Mouse (Mus musculus): ENCODE results near the gene Igsf23. TPM values are rescaled to one million over a fixed set of nuclear protein-coding genes. Genes with fewer than 3 reads are reported as not detected.
"Not testable (repeated sequence)": the region's sequence is repeated elsewhere in the genome, so short reads cannot be mapped to it uniquely, and the experiment has no call there.

Gene Igsf23
- polyA plus RNA-seq (2015; fragmentation: Nextera tagmentation; extraction: Ambion mirVana): not detected in 2 replicates

- ATAC-seq (replicated peaks): no peak; the same call in 1 of the 2 replicates
- Histone ChIP-seq H3K9ac (no peak within 1 kb of the TSS), H3K36me3 (replicated peaks) (no peaks in the 10 kb centered on the region), H3K9me3 (no peaks in the 10 kb centered on the region), H3K4me3 (no peak within 1 kb of the TSS), H3K4me1 (no peaks in the 10 kb centered on the region), H3K4me2 (no peak within 1 kb of the TSS), H3K27ac (no peak within 1 kb of the TSS), H3K27me3 (replicated peaks) (no peaks in the 10 kb centered on the region)
- WGBS: 68% methylated on average over 9 of the region's 9 CpGs
Measured at GRCm38 (mm10) chr7:19950589-19950988, at the start of gene Igsf23. Gene Igsf23 (minus strand): TSS chr7:19950756.

GRCm38 (mm10) chr7:19996721-19997120 is 46.2 kb upstream of the Igsf23 start:
- H3K27ac ChIP-seq; H3K9me3 ChIP-seq; H3K9ac ChIP-seq; H3K27me3 ChIP-seq (replicated peaks); H3K36me3 ChIP-seq (replicated peaks); ATAC-seq (replicated peaks); H3K4me1 ChIP-seq; H3K4me2 ChIP-seq; H3K4me3 ChIP-seq: not testable (repeated sequence)
- WGBS: 61% methylated on average over 3 of the region's 3 CpGs

GRCm38 (mm10) chr7:19991165-19991564 is 40.6 kb upstream of the Igsf23 start, which contains the start of gene Nlrp9b:
Gene Nlrp9b (plus strand): TSS chr7:19991465.
- H3K9me3 ChIP-seq; H3K27ac ChIP-seq; H3K4me1 ChIP-seq; H3K4me2 ChIP-seq; H3K36me3 ChIP-seq (replicated peaks); H3K27me3 ChIP-seq (replicated peaks); H3K9ac ChIP-seq; H3K4me3 ChIP-seq; ATAC-seq (replicated peaks): not testable (repeated sequence)
- WGBS: 72% methylated on average over 8 of the region's 8 CpGs

GRCm38 (mm10) chr7:19971516-19971915 is 21.0 kb upstream of the Igsf23 start:
- Histone ChIP-seq H3K4me1 (no peaks in the 10 kb centered on the region), H3K9me3 (peaks cover 3% of the 10 kb centered on the region; the same call in 1 of the 2 replicates), H3K4me3 (no peak overlapping the region), H3K9ac (no peak overlapping the region), H3K27ac (no peak overlapping the region), H3K36me3 (replicated peaks) (no peaks in the 10 kb centered on the region), H3K4me2 (no peak overlapping the region), H3K27me3 (replicated peaks) (no peaks in the 10 kb centered on the region)
- 88% methylated on average over 4 of the region's 4 CpGs for WGBS
- no peak for ATAC-seq (replicated peaks)

- Histone ChIP-seq H3K36me3 (replicated peaks) (no peaks in the 10 kb centered on the region), H3K27me3 (replicated peaks) (no peaks in the 10 kb centered on the region), H3K4me1 (no peaks in the 10 kb centered on the region), H3K27ac (no peak overlapping the region), H3K4me3 (no peak overlapping the region), H3K4me2 (no peak overlapping the region), H3K9ac (no peak overlapping the region), H3K9me3 (peaks cover 3% of the 10 kb centered on the region; the same call in 1 of the 2 replicates)
- 91% methylated on average over 8 of the region's 8 CpGs for WGBS
- no peak for ATAC-seq (replicated peaks)
Measured at GRCm38 (mm10) chr7:19970196-19970595, 19.6 kb upstream of the Igsf23 start.

- Histone ChIP-seq H3K9ac (no peak overlapping the region), H3K4me2 (no peak overlapping the region), H3K4me1 (no peaks in the 10 kb centered on the region), H3K36me3 (replicated peaks) (no peaks in the 10 kb centered on the region), H3K27me3 (replicated peaks) (no peaks in the 10 kb centered on the region), H3K27ac (no peak overlapping the region), H3K4me3 (no peak overlapping the region), H3K9me3 (peaks cover 3% of the 10 kb centered on the region; the same call in 1 of the 2 replicates)
- 98% methylated on average over 4 of the region's 4 CpGs for WGBS
- no peak for ATAC-seq (replicated peaks)
Measured at GRCm38 (mm10) chr7:19969541-19970090, 19.1 kb upstream of the Igsf23 start.

- H3K9ac ChIP-seq: no peak overlapping the region
- no peak for ATAC-seq (replicated peaks)
- peaks cover 3% of the 10 kb centered on the region; the same call in 1 of the 2 replicates for H3K9me3 ChIP-seq
- no peaks in the 10 kb centered on the region for H3K36me3 ChIP-seq (replicated peaks)
- no peak overlapping the region for H3K4me3 ChIP-seq
- 69% methylated on average over 3 of the region's 3 CpGs for WGBS
- H3K4me1 ChIP-seq: no peaks in the 10 kb centered on the region
- H3K27me3 ChIP-seq (replicated peaks): no peaks in the 10 kb centered on the region
- H3K27ac ChIP-seq: no peak overlapping the region
- H3K4me2 ChIP-seq: no peak overlapping the region
Measured at GRCm38 (mm10) chr7:19969106-19969505, 18.6 kb upstream of the Igsf23 start.

GRCm38 (mm10) chr7:19964985-19965579 is 14.5 kb upstream of the Igsf23 start, which contains the start of gene Ceacam20:
Gene Ceacam20 (plus strand): TSS chr7:19965412.
- no peak within 1 kb of the TSS for H3K4me3 ChIP-seq
- no peak for ATAC-seq (replicated peaks)
- H3K27ac ChIP-seq: no peak within 1 kb of the TSS
- no peaks in the 10 kb centered on the region for H3K27me3 ChIP-seq (replicated peaks)
- 84% methylated on average over 7 of the region's 7 CpGs for WGBS
- H3K9me3 ChIP-seq: no peaks in the 10 kb centered on the region
- H3K4me2 ChIP-seq: no peak within 1 kb of the TSS
- H3K4me1 ChIP-seq: no peaks in the 10 kb centered on the region
- no peaks in the 10 kb centered on the region for H3K36me3 ChIP-seq (replicated peaks)
- no peak within 1 kb of the TSS for H3K9ac ChIP-seq

- Histone ChIP-seq H3K27me3 (replicated peaks) (no peaks in the 10 kb centered on the region), H3K4me1 (no peaks in the 10 kb centered on the region), H3K9me3 (no peaks in the 10 kb centered on the region), H3K27ac (no peak overlapping the region), H3K9ac (no peak overlapping the region), H3K4me3 (no peak overlapping the region), H3K36me3 (replicated peaks) (no peaks in the 10 kb centered on the region), H3K4me2 (no peak overlapping the region)
- 72% methylated on average over 1 of the region's 1 CpGs for WGBS
- ATAC-seq (replicated peaks): no peak
Measured at GRCm38 (mm10) chr7:19962423-19962822, 11.9 kb upstream of the Igsf23 start.

- H3K4me3 ChIP-seq: no peak overlapping the region
- no peak overlapping the region; the same call in 1 of the 2 replicates for H3K4me2 ChIP-seq
- H3K4me1 ChIP-seq: no peaks in the 10 kb centered on the region
- no peak overlapping the region for H3K9ac ChIP-seq
- no peak overlapping the region for H3K27ac ChIP-seq
- H3K36me3 ChIP-seq (replicated peaks): no peaks in the 10 kb centered on the region
- H3K9me3 ChIP-seq: no peaks in the 10 kb centered on the region
- H3K27me3 ChIP-seq (replicated peaks): no peaks in the 10 kb centered on the region
- 4% methylated on average over 7 of the region's 7 CpGs for WGBS
- ATAC-seq (replicated peaks): 0 out of 2 replicates have a peak, but pooled peaks have one; percentile 62
Measured at GRCm38 (mm10) chr7:19956341-19956781, 5.8 kb upstream of the Igsf23 start.

- no peak overlapping the region for H3K4me2 ChIP-seq
- no peaks in the 10 kb centered on the region for H3K4me1 ChIP-seq
- H3K27me3 ChIP-seq (replicated peaks): no peaks in the 10 kb centered on the region
- no peak overlapping the region for H3K4me3 ChIP-seq
- H3K36me3 ChIP-seq (replicated peaks): no peaks in the 10 kb centered on the region
- 88% methylated on average over 4 of the region's 4 CpGs for WGBS
- no peak overlapping the region for H3K9ac ChIP-seq
- no peak overlapping the region for H3K27ac ChIP-seq
- no peaks in the 10 kb centered on the region for H3K9me3 ChIP-seq
- no peak for ATAC-seq (replicated peaks)
Measured at GRCm38 (mm10) chr7:19955861-19956260, 5.3 kb upstream of the Igsf23 start.

- no peak for ATAC-seq (replicated peaks)
- no peak overlapping the region for H3K4me3 ChIP-seq
- WGBS: 44% methylated on average over 9 of the region's 9 CpGs
- H3K9me3 ChIP-seq: no peaks in the 10 kb centered on the region
- no peak overlapping the region for H3K9ac ChIP-seq
- H3K4me1 ChIP-seq: no peaks in the 10 kb centered on the region
- no peaks in the 10 kb centered on the region for H3K36me3 ChIP-seq (replicated peaks)
- no peak overlapping the region for H3K27ac ChIP-seq
- no peaks in the 10 kb centered on the region for H3K27me3 ChIP-seq (replicated peaks)
- no peak overlapping the region for H3K4me2 ChIP-seq
Measured at GRCm38 (mm10) chr7:19953054-19953453, 2.5 kb upstream of the Igsf23 start.
